Mouse (Mus musculus) regulatory T cell (primary cell): ENCODE data around the gene Gm17175.
"Not testable (repeated sequence)": the region's sequence is repeated elsewhere in the genome, so short reads cannot be mapped to it uniquely, and the experiment has no call there.

Source experiments
- in situ Hi-C: fragments of 300-600 bp; cut with MboI, MseI; formaldehyde crosslinking; loops from one replicate; pipeline ENCODE4 v1.15.1; 2025; ENCODE audit warnings: high pct_unique_total_duplicates

The Gm17175 gene

GRCm38 (mm10) chr14:51573963-51574362 lies at the start of gene Gm17175:
Gene Gm17175 (minus strand): TSS chr14:51574063.
- in situ Hi-C loops = not testable (repeated sequence)

DNA sequence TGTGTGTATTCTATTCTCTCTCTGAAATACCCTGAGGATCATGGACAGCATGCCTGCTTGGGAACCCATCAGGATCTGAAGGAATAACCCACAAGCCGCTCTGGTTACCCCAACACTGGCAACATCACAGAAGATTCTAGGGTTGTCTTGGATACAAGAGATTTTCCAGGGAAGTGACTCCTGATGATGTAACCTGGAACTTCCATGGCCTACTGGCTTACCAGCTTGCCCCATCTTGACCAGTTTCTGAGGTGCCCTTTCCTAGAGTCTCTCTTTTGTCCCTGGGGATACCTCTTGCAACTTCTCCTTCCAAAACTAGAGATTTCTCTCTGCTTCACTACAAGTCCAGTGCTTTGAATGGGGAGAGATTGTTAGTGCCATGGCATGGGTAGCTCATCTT lies 37.3 kb upstream of the Gm17175 start, which contains the start of gene Gm17078:
Gene Gm17078, minus strand, starts transcription at position 101 of the 400 bp plus-strand sequence.
- in situ Hi-C loops = no loop called here

GRCm38 (mm10) chr14:51592039-51592438 lies 18.2 kb upstream of the Gm17175 start, which contains the start of gene Gm17174:
Gene Gm17174 (minus strand): TSS chr14:51592139.
- in situ Hi-C loops = not testable (repeated sequence)

- in situ Hi-C loops = no loop called here
These were observed 21.4 kb downstream of the Gm17175 start, which contains the start of gene Gm5622 for GRCm38 (mm10) chr14:51552490-51552889. Gene Gm5622 (plus strand): TSS chr14:51552790.
